Mouse (Mus musculus): ENCODE results near the gene Zmiz1. TPM values are rescaled to one million over a fixed set of nuclear protein-coding genes. Genes with fewer than 3 reads are reported as not detected.

The Zmiz1 gene
- polyA plus RNA-seq, 1 experiment, result 99.2 TPM

DNA sequence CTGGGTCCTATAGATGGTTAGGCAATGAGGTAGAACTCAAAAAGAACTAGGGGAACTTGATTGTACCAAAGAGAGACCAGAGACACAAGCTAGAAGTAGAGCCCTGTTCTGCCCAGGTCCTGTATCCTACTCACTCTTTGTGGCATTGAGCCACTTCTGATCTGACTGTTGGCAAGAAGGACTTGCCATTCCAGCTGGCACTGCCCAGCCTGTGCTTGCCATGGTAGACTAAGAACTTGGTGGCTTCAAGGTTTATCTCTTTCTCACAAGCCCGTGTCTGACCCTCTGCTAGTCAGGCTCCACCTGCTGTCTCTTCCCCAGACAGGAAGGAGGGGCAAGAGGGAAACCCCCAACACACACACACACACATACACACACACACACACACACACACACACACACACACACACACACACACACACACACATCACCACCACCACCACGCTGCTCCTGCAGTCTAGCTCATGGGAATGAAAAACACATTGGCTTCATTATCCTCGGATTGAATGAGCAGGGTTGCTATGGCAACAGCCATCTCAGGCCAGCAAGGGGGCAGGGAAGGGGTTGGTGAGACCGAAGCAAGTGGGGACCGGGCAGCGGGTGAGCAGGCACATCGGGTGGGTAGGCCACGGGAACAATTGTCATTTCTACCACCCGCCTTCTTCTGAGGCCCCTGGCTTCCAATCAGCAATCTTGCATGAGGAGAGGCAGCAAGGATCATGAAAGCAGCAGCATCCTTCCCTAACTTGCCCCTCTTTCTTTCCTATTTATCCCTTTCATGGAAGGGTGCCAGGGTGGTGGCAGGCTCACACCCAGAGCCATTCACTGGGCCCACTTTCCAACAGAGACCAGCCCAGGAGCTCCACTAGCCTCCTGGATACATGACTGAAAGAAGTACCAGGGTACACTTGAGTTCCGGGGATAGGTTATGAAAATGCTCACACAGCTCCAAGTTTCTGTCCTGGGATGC, 91.2 kb downstream of the Zmiz1 start:
- Histone ChIP-seq H3K4me1 (ENCODE audit: control insufficient read depth, insufficient read depth, low read length) (peaks cover 16% of the 10 kb centered on the region), H3K27ac (ENCODE audit: insufficient read depth, low read depth, low read length) (no peak overlapping the region), H3K4me3 (ENCODE audit: insufficient read depth, low read length) (no peak overlapping the region)
- no peak for TF ChIP-seq POLR2A (IDR thresholded peaks at IDR 0.05; ENCODE audit: borderline replicate concordance, low read depth, low read length)

- no peak overlapping the region for H3K4me3 ChIP-seq (ENCODE audit: insufficient read depth, low read length)
- TF ChIP-seq POLR2A (IDR thresholded peaks at IDR 0.05; ENCODE audit: borderline replicate concordance, low read depth, low read length) (no peak), CTCF (IDR thresholded peaks at IDR 0.05; ENCODE audit: low read depth, low read length) (no peak)
- H3K4me1 ChIP-seq (ENCODE audit: control insufficient read depth, insufficient read depth, low read length), result peaks cover 12% of the 10 kb centered on the region
- no peak overlapping the region for H3K27ac ChIP-seq (ENCODE audit: insufficient read depth, low read depth, low read length)
Measured at GRCm38 (mm10) chr14:25551731-25552130, 92.7 kb downstream of the Zmiz1 start.

- H3K27ac ChIP-seq (ENCODE audit: insufficient read depth, low read depth, low read length), result no peak overlapping the region
- TF ChIP-seq CTCF (IDR thresholded peaks at IDR 0.05; ENCODE audit: low read depth, low read length) (no peak), POLR2A (IDR thresholded peaks at IDR 0.05; ENCODE audit: borderline replicate concordance, low read depth, low read length) (no peak)
Measured at GRCm38 (mm10) chr14:25553382-25553781, 94.4 kb downstream of the Zmiz1 start.

GRCm38 (mm10) chr14:25554781-25555180, 95.8 kb downstream of the Zmiz1 start:
- Histone ChIP-seq H3K4me3 (ENCODE audit: insufficient read depth, low read length) (no peak overlapping the region), H3K27ac (ENCODE audit: insufficient read depth, low read depth, low read length) (no peak overlapping the region), H3K4me1 (ENCODE audit: control insufficient read depth, insufficient read depth, low read length) (no peaks in the 10 kb centered on the region)
- no peak for TF ChIP-seq POLR2A (IDR thresholded peaks at IDR 0.05; ENCODE audit: borderline replicate concordance, low read depth, low read length)
- no peak for TF ChIP-seq CTCF (IDR thresholded peaks at IDR 0.05; ENCODE audit: low read depth, low read length)

More at GRCm38 (mm10) chr14:25553382-25553781, 94.4 kb downstream of the Zmiz1 start:
- Histone ChIP-seq H3K4me3 (ENCODE audit: insufficient read depth, low read length) (no peak overlapping the region), H3K4me1 (ENCODE audit: control insufficient read depth, insufficient read depth, low read length) (no peaks in the 10 kb centered on the region)

DNA sequence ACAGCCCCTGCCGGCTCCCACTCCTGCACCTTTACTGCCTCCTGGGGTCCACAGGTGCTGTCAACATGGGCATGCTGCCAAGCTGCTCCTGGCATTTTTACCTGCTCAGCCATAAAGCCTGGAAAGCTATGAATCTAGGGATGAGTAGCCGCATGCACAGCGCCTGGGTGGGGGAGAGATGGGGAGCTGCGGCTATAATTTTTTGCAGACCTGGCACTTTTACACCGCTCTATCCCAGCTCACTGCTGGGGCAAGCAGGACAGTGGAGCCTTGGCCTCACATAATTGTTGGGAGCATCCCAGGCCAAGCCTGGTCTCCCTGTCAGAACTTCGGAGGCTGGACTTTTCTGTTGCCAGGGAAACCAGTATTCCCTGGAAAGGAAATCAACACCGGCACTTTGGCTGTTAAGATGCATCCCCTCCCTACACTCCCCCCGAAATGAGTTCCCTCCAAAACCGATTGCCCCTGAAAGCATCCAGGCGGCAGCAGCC, 96.4 kb downstream of the Zmiz1 start:
- H3K4me3 ChIP-seq (ENCODE audit: insufficient read depth, low read length), result no peak overlapping the region
- TF ChIP-seq POLR2A (IDR thresholded peaks at IDR 0.05; ENCODE audit: borderline replicate concordance, low read depth, low read length), result no peak
- no peak for TF ChIP-seq CTCF (IDR thresholded peaks at IDR 0.05; ENCODE audit: low read depth, low read length)
- H3K4me1 ChIP-seq (ENCODE audit: control insufficient read depth, insufficient read depth, low read length), result no peaks in the 10 kb centered on the region
- H3K27ac ChIP-seq (ENCODE audit: insufficient read depth, low read depth, low read length), result no peak overlapping the region

DNA sequence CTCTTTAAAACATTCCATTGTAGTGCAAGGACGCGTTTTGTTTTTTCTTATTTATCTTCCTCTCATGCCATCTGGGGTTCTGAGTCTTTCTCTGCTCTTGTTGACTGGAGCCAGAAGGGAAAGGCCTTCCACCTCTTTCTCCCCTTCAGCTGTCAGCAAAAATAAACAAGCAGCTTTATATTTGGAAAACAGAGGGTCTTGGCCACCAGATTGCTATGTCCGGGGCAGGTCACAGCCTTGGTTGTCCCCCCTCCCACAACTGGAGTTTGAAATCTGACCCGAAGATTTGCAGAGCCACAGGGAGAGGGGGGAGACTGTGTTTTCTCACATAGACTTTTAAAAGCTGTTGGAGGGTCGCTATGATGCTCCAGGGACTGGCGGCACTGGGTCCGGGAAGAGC, 96.9 kb downstream of the Zmiz1 start:
- TF ChIP-seq POLR2A (IDR thresholded peaks at IDR 0.05; ENCODE audit: borderline replicate concordance, low read depth, low read length) (no peak), CTCF (IDR thresholded peaks at IDR 0.05; ENCODE audit: low read depth, low read length) (no peak)
- no peak overlapping the region for H3K27ac ChIP-seq (ENCODE audit: insufficient read depth, low read depth, low read length)
- H3K4me1 ChIP-seq (ENCODE audit: control insufficient read depth, insufficient read depth, low read length), result no peaks in the 10 kb centered on the region
- no peak overlapping the region for H3K4me3 ChIP-seq (ENCODE audit: insufficient read depth, low read length)

- Histone ChIP-seq H3K4me3 (ENCODE audit: insufficient read depth, low read length) (no peak overlapping the region), H3K27ac (ENCODE audit: insufficient read depth, low read depth, low read length) (no peak overlapping the region), H3K4me1 (ENCODE audit: control insufficient read depth, insufficient read depth, low read length) (no peaks in the 10 kb centered on the region)
- TF ChIP-seq POLR2A (IDR thresholded peaks at IDR 0.05; ENCODE audit: borderline replicate concordance, low read depth, low read length), result no peak
- TF ChIP-seq CTCF (IDR thresholded peaks at IDR 0.05; ENCODE audit: low read depth, low read length), result no peak
Measured at GRCm38 (mm10) chr14:25557014-25557413, 98.0 kb downstream of the Zmiz1 start.

GRCm38 (mm10) chr14:25558479-25558878, 99.5 kb downstream of the Zmiz1 start:
- Histone ChIP-seq H3K4me3 (ENCODE audit: insufficient read depth, low read length) (no peak overlapping the region), H3K4me1 (ENCODE audit: control insufficient read depth, insufficient read depth, low read length) (no peaks in the 10 kb centered on the region), H3K27ac (ENCODE audit: insufficient read depth, low read depth, low read length) (no peak overlapping the region)
- TF ChIP-seq CTCF (IDR thresholded peaks at IDR 0.05; ENCODE audit: low read depth, low read length) (no peak), POLR2A (IDR thresholded peaks at IDR 0.05; ENCODE audit: borderline replicate concordance, low read depth, low read length) (no peak)

DNA sequence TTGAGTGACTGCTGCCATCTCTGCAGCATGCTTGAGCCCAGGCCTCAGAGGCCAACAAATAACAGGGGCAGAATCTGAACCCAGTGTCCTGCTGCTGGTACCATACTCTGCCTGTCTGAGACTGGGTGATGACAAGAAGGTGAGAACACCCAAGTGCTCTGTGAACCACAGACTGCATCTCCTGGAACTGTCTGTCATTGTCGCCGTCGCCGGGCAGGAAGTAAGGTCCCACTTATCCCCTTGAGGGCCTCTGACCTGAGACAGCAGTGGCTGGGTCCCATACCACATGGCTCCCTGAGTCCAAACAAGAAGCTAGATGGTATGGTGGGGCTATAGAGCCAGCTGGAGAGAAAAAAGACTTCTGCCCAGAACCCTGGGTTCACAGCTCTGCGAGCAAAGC, 100.9 kb downstream of the Zmiz1 start:
- Histone ChIP-seq H3K4me3 (ENCODE audit: insufficient read depth, low read length) (no peak overlapping the region), H3K4me1 (ENCODE audit: control insufficient read depth, insufficient read depth, low read length) (no peaks in the 10 kb centered on the region), H3K27ac (ENCODE audit: insufficient read depth, low read depth, low read length) (no peak overlapping the region)
- no peak for TF ChIP-seq CTCF (IDR thresholded peaks at IDR 0.05; ENCODE audit: low read depth, low read length)
- no peak for TF ChIP-seq POLR2A (IDR thresholded peaks at IDR 0.05; ENCODE audit: borderline replicate concordance, low read depth, low read length)

DNA sequence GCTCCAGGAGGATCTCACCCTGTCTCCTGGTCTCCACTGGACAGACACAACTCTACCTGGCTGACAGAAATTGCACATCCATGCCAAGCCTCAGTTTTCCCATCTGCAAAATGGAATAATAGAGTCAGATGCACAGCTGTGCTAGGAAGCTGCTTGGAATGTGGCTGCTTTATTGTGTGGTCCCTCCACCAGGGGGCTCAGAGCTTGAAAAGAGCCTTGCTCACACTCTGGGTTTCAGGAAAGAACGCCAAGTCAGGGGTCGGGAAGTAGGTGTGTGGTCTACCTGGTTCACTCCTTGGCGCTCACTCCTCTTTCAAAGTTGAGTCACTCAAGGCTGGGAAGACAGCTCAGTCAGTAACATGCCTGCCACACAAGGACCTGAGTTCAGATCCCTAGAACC, 101.9 kb downstream of the Zmiz1 start:
- no peak overlapping the region for H3K27ac ChIP-seq (ENCODE audit: insufficient read depth, low read depth, low read length)
- H3K4me3 ChIP-seq (ENCODE audit: insufficient read depth, low read length), result no peak overlapping the region
- no peaks in the 10 kb centered on the region for H3K4me1 ChIP-seq (ENCODE audit: control insufficient read depth, insufficient read depth, low read length)
- TF ChIP-seq CTCF (IDR thresholded peaks at IDR 0.05; ENCODE audit: low read depth, low read length) (no peak), POLR2A (IDR thresholded peaks at IDR 0.05; ENCODE audit: borderline replicate concordance, low read depth, low read length) (no peak)

Measured in bone marrow macrophage, adult 2 months (primary cell).